Mouse (Mus musculus) heart, postnatal 4 days (tissue): ENCODE data around the gene Chrm5. TPM values are rescaled to one million over a fixed set of nuclear protein-coding genes. Genes with fewer than 3 reads are reported as not detected.

Experiments used
- total RNA-seq, 2 experiments: library from RNA; stranded (reverse); gene quantifications; 2 replicates each; pipeline ENCODE4 v1.2.3; 2021

The Chrm5 gene
- total RNA-seq, 2 experiments from 2014 or later, result not detected

Other genes with a start within 250 kb of the Chrm5 start
- 1 to 10 TPM; 6.6 to 7.7 TPM for gene Lpcat4, start 241.3 kb downstream of the Chrm5 start, total RNA-seq
- gene Nutm1, start 221.5 kb downstream of the Chrm5 start, total RNA-seq, result not detected
- 10 to 100 TPM; 64.1 to 65.4 TPM for gene Nop10, start 218.8 kb downstream of the Chrm5 start, total RNA-seq
- gene Slc12a6, start 214.9 kb downstream of the Chrm5 start, total RNA-seq, result 10 to 100 TPM; 35.5 to 36.5 TPM
- gene Gm21985, start 214.5 kb downstream of the Chrm5 start, total RNA-seq, result not detected
- 10 to 100 TPM; 57.4 to 61.0 TPM for gene Emc4, start 112.7 kb downstream of the Chrm5 start, total RNA-seq
- 10 to 100 TPM; 12.5 to 12.6 TPM for gene Katnbl1, start 101.6 kb downstream of the Chrm5 start, total RNA-seq
- 10 to 100 TPM; 15.5 to 16.4 TPM for gene Emc7, start 25.8 kb downstream of the Chrm5 start, total RNA-seq
- gene Aven, start 12.2 kb upstream of the Chrm5 start, total RNA-seq, result 10 to 100 TPM; 15.1 to 17.2 TPM